Mouse (Mus musculus) telencephalon, adult 2 months (tissue): Measurements from ENCODE around the gene Gzmg.
"Not testable (repeated sequence)": the region's sequence is repeated elsewhere in the genome, so short reads cannot be mapped to it uniquely, and the experiment has no call there.

ENCODE experiments used
- DNase-seq: peaks from one replicate; pipeline ENCODE4 v3.0.0-alpha.2; 2011; ENCODE audit warnings: low read depth, low spot score

Gzmg gene

GRCm38 (mm10) chr14:56159479-56159878, at the start of gene Gzmg:
Gene Gzmg, minus strand, starts transcription at chr14:56159579.
- DNase-seq, result not testable (repeated sequence)

- DNase-seq, result no peak
Measured at GRCm38 (mm10) chr14:56205613-56206012, 46.2 kb upstream of the Gzmg start.

GRCm38 (mm10) chr14:56205021-56205420, 45.6 kb upstream of the Gzmg start:
- DNase-seq, result not testable (repeated sequence)

GRCm38 (mm10) chr14:56203975-56204374, 44.6 kb upstream of the Gzmg start:
- peak; percentile 2 for DNase-seq

GRCm38 (mm10) chr14:56186946-56187345, 27.6 kb upstream of the Gzmg start:
- DNase-seq, result no peak

GRCm38 (mm10) chr14:56186521-56186920, 27.1 kb upstream of the Gzmg start:
- DNase-seq, result no peak

GRCm38 (mm10) chr14:56177651-56178050, 18.3 kb upstream of the Gzmg start:
- not testable (repeated sequence) for DNase-seq

- no peak for DNase-seq
Measured at GRCm38 (mm10) chr14:56174499-56174898, 15.1 kb upstream of the Gzmg start, which contains the start of gene Gzmn. Gene Gzmn, minus strand, starts transcription at chr14:56174599.

- peak; percentile 79 for DNase-seq
Measured at GRCm38 (mm10) chr14:56173396-56173795, 14.0 kb upstream of the Gzmg start.

GRCm38 (mm10) chr14:56172744-56173143, 13.4 kb upstream of the Gzmg start:
- no peak for DNase-seq

GRCm38 (mm10) chr14:56168009-56168408, 8.6 kb upstream of the Gzmg start:
- peak; percentile 46 for DNase-seq

- DNase-seq, result no peak
Measured at GRCm38 (mm10) chr14:56162109-56162508, 2.7 kb upstream of the Gzmg start.

- no peak for DNase-seq
Measured at GRCm38 (mm10) chr14:56155340-56155739, 4.0 kb downstream of the Gzmg start.

GRCm38 (mm10) chr14:56133675-56134074, 25.7 kb downstream of the Gzmg start:
- not testable (repeated sequence) for DNase-seq

- DNase-seq, result not testable (repeated sequence)
Measured at GRCm38 (mm10) chr14:56132508-56132907, 26.9 kb downstream of the Gzmg start, which contains the start of gene Gzmd. Gene Gzmd, minus strand, starts transcription at chr14:56132608.

GRCm38 (mm10) chr14:56128341-56128740, 31.0 kb downstream of the Gzmg start:
- DNase-seq, result no peak

GRCm38 (mm10) chr14:56123516-56123915, 35.9 kb downstream of the Gzmg start:
- no peak for DNase-seq

GRCm38 (mm10) chr14:56120525-56120924, 38.9 kb downstream of the Gzmg start, which contains the start of gene Gzme:
Gene Gzme, minus strand, starts transcription at chr14:56120625.
- DNase-seq, result no peak

- not testable (repeated sequence) for DNase-seq
Measured at GRCm38 (mm10) chr14:56115531-56116310, 43.7 kb downstream of the Gzmg start.
